Comparison of ENCODE assay signal across 11 mouse cellular contexts in genomic region chr12:86880090-86880723, GRCm38 (mm10). TPM values are rescaled to one million over a fixed set of nuclear protein-coding genes. Genes with fewer than 3 reads are reported as not detected.
DNase-seq lines count a peak whose midpoint lies in the region; ATAC-seq and TF ChIP-seq lines count a peak whose summit lies in the region.
"Had no signal": no experiment of that assay in that cellular context is flagged by ENCODE, and none has a peak within 500 bp of the region (broad histone marks: within the 10 kb centered on the region; RNA-seq: fewer than 3 reads in every experiment).

No protein-coding gene starts in this region.

- H3K9ac ChIP-seq in kidney, embryonic 16.5 days (replicated peaks; ENCODE audit: low read length) = no peak overlapping the region
- H3K9ac ChIP-seq in embryonic facial prominence, embryonic 14.5 days (ENCODE audit: low read depth, low read length) = no peak overlapping the region
- no peak overlapping the region for H3K9ac ChIP-seq in midbrain, embryonic 12.5 days (replicated peaks)
- H3K9ac ChIP-seq in intestine, postnatal 0 days (ENCODE audit: low read depth, low read length) = no peak overlapping the region

- no peak for ATAC-seq in kidney, embryonic 16.5 days (ENCODE audit: low FRiP score, low TSS enrichment)
- ATAC-seq in embryonic facial prominence, embryonic 14.5 days (ENCODE audit: low read depth) = no peak
- no peak for ATAC-seq in midbrain, embryonic 12.5 days (ENCODE audit: low FRiP score, low read depth)
- ATAC-seq in intestine, postnatal 0 days = no peak
- ATAC-seq: activated CD4-positive, CD25-positive, alpha-beta regulatory T cell, adult 4 months had no signal

- H3K4me3 ChIP-seq in cerebellum, adult 2 months (replicated peaks; ENCODE audit: insufficient read depth, low read depth, low read length) = peak overlapping the region; percentile 43
- H3K4me3 ChIP-seq in kidney, embryonic 16.5 days (ENCODE audit: low read length) = peak overlapping the region; percentile 18
- peak overlapping the region; percentile 15; the same call in 1 of the 2 replicates for H3K4me3 ChIP-seq in embryonic facial prominence, embryonic 14.5 days (ENCODE audit: low read depth, low read length)
- H3K4me3 ChIP-seq in midbrain, embryonic 12.5 days = peak overlapping the region; percentile 17
- H3K4me3 ChIP-seq in intestine, postnatal 0 days (ENCODE audit: low read depth, low read length) = no peak overlapping the region

- TF ChIP-seq POLR2A in cerebellum, adult 2 months (IDR thresholded peaks at IDR 0.05; ENCODE audit: borderline replicate concordance, insufficient read depth, low read length) = no peak

- H3K27ac ChIP-seq in cerebellum, adult 2 months (ENCODE audit: insufficient read depth, low read length) = no peak overlapping the region
- 0 out of 2 replicates have a peak overlapping the region, but pooled peaks have one; percentile 71 for H3K27ac ChIP-seq in kidney, embryonic 16.5 days (ENCODE audit: low read length)
- H3K27ac ChIP-seq in embryonic facial prominence, embryonic 14.5 days (replicated peaks; ENCODE audit: low read depth, low read length) = no peak overlapping the region
- H3K27ac ChIP-seq in midbrain, embryonic 12.5 days (replicated peaks) = no peak overlapping the region
- no peak overlapping the region for H3K27ac ChIP-seq in intestine, postnatal 0 days (ENCODE audit: low read depth, low read length)

- DNase-seq in cerebellum, adult 2 months = no peak
- no peak for DNase-seq in cerebellum, adult 8-10 months
- no peak for DNase-seq in kidney, adult 9 months
- no peak for DNase-seq in embryonic facial prominence, embryonic 14.5 days (ENCODE audit: low spot score)
- DNase-seq in thymus, postnatal 0 days (ENCODE audit: low spot score) = no peak
- DNase-seq: cerebellum, postnatal 36 days; right cerebral cortex, postnatal 14 days had no signal

- WGBS in cerebellum, adult 2 months = 29% methylated on average over 3 of the region's 3 CpGs
- WGBS in kidney, embryonic 16.5 days = 69% methylated on average over 3 of the region's 3 CpGs
- WGBS in embryonic facial prominence, embryonic 14.5 days = 48% methylated on average over 3 of the region's 3 CpGs
- 55% methylated on average over 3 of the region's 3 CpGs for WGBS in midbrain, embryonic 12.5 days
- WGBS in intestine, postnatal 0 days = 70% methylated on average over 3 of the region's 3 CpGs

- peak overlapping the region; percentile 33 for H3K4me2 ChIP-seq in kidney, embryonic 16.5 days (replicated peaks; ENCODE audit: low read depth, low read length)
- H3K4me2 ChIP-seq in embryonic facial prominence, embryonic 14.5 days (ENCODE audit: low read depth, low read length) = peak overlapping the region; percentile 41
- peak overlapping the region; percentile 97 for H3K4me2 ChIP-seq in midbrain, embryonic 12.5 days (replicated peaks)
- no peak overlapping the region for H3K4me2 ChIP-seq in intestine, postnatal 0 days (replicated peaks; ENCODE audit: low read depth)

- H3K9me3 ChIP-seq in kidney, embryonic 16.5 days (ENCODE audit: low read length) = no peaks in the 10 kb centered on the region
- no peaks in the 10 kb centered on the region for H3K9me3 ChIP-seq in embryonic facial prominence, embryonic 14.5 days (ENCODE audit: control insufficient read depth, low read length)
- H3K9me3 ChIP-seq in midbrain, embryonic 12.5 days = no peaks in the 10 kb centered on the region
- H3K9me3 ChIP-seq in intestine, postnatal 0 days (ENCODE audit: control insufficient read depth) = no peaks in the 10 kb centered on the region

- no peak for TF ChIP-seq CTCF in cerebellum, adult 2 months (IDR thresholded peaks at IDR 0.05; ENCODE audit: borderline replicate concordance, insufficient read depth, low read depth, low read length)
- no peak for TF ChIP-seq CTCF in intestine, postnatal 0 days (IDR thresholded peaks at IDR 0.05; ENCODE audit: low read depth)

- peaks cover 9% of the 10 kb centered on the region; the same call in 1 of the 2 replicates for H3K4me1 ChIP-seq in cerebellum, adult 2 months (ENCODE audit: control insufficient read depth, insufficient read depth, low read length)
- H3K4me1 ChIP-seq in kidney, embryonic 16.5 days (ENCODE audit: insufficient read depth, low read length) = peaks cover 41% of the 10 kb centered on the region
- peaks cover 7% of the 10 kb centered on the region for H3K4me1 ChIP-seq in embryonic facial prominence, embryonic 14.5 days (ENCODE audit: control insufficient read depth, insufficient read depth, low read length)
- H3K4me1 ChIP-seq in midbrain, embryonic 12.5 days = peaks cover 32% of the 10 kb centered on the region
- H3K4me1 ChIP-seq in intestine, postnatal 0 days (replicated peaks; ENCODE audit: control insufficient read depth, insufficient read depth, low read length) = peaks cover 4% of the 10 kb centered on the region; the same call in 1 of the 2 replicates

- H3K27me3 ChIP-seq in cerebellum, adult 2 months (ENCODE audit: control insufficient read depth, insufficient read depth, low read length) = no peaks in the 10 kb centered on the region
- H3K27me3 ChIP-seq in kidney, embryonic 16.5 days (ENCODE audit: insufficient read depth, low read length) = no peaks in the 10 kb centered on the region
- 0 out of 2 replicates have a peak, but pooled peaks cover 3% of the 10 kb centered on the region for H3K27me3 ChIP-seq in embryonic facial prominence, embryonic 14.5 days (replicated peaks; ENCODE audit: control insufficient read depth, insufficient read depth, low read length)
- H3K27me3 ChIP-seq in midbrain, embryonic 12.5 days = no peaks in the 10 kb centered on the region
- peaks cover 11% of the 10 kb centered on the region for H3K27me3 ChIP-seq in intestine, postnatal 0 days (replicated peaks; ENCODE audit: control insufficient read depth, insufficient read depth, low read length)

- H3K36me3 ChIP-seq in kidney, embryonic 16.5 days (ENCODE audit: insufficient read depth, low read length) = 0 out of 2 replicates have a peak, but pooled peaks cover 6% of the 10 kb centered on the region
- peaks cover 11% of the 10 kb centered on the region for H3K36me3 ChIP-seq in embryonic facial prominence, embryonic 14.5 days (ENCODE audit: control insufficient read depth, insufficient read depth, low read length)
- 0 out of 2 replicates have a peak, but pooled peaks cover 7% of the 10 kb centered on the region for H3K36me3 ChIP-seq in midbrain, embryonic 12.5 days
- no peaks in the 10 kb centered on the region for H3K36me3 ChIP-seq in intestine, postnatal 0 days (ENCODE audit: control insufficient read depth, insufficient read depth)

RNA-seq across cellular contexts. Expression of gene Irf2bpl, which starts 4.4 kb away (rescaled TPM):
- polyA plus RNA-seq in cerebellum, adult 2 months (2012; rRNA removed) = 48.6 and 53.9 TPM in 2 replicates
- polyA plus RNA-seq in kidney, embryonic 16.5 days (2015; fragmentation: Nextera tagmentation; extraction: Ambion mirVana) = 30.3 and 30.4 TPM in 2 replicates
- polyA plus RNA-seq in embryonic facial prominence, embryonic 14.5 days (2014; fragmentation: Nextera tagmentation; extraction: Ambion mirVana) = 33.5 and 33.8 TPM in 2 replicates
- 74.0 and 76.0 TPM in 2 replicates for polyA plus RNA-seq in midbrain, embryonic 12.5 days (2016; fragmentation: Nextera tagmentation; extraction: Ambion mirVana)
- polyA plus RNA-seq in intestine, postnatal 0 days (2015; fragmentation: Nextera tagmentation; extraction: Ambion mirVana) = 10.0 and 10.7 TPM in 2 replicates
- 13.1 and 15.5 TPM in 2 replicates for polyA plus RNA-seq in thymus, postnatal 0 days (2015; fragmentation: Nextera tagmentation; extraction: Ambion mirVana)
